In genomic region chr17:51813784-51814120, GRCm38 (mm10) we compare ENCODE assay signal across 8 mouse cellular contexts. TPM values are rescaled to one million over a fixed set of nuclear protein-coding genes. Genes with fewer than 3 reads are reported as not detected.
A peak's percentile ranks its signal among the peaks of the same experiment; 100 is the strongest.
DNase-seq lines count a peak whose midpoint lies in the region; ATAC-seq and TF ChIP-seq lines count a peak whose summit lies in the region.

No protein-coding gene starts in this region.

- intact Hi-C loops in left cerebral cortex, postnatal 4 days (cut with DNase I): no loop called here
- intact Hi-C loops in left cerebral cortex, postnatal 10 days (cut with DNase I): loop anchor here (5.0 kb wide), 1 partner anchor 649 kb away; no protein-coding TSS in a partner anchor

- H3K9me3 ChIP-seq in forebrain, embryonic 10.5 days: no peaks in the 10 kb centered on the region
- H3K9me3 ChIP-seq in limb, embryonic 13.5 days: no peaks in the 10 kb centered on the region

- no peak for TF ChIP-seq POLR2A in lung, adult 2 months (IDR thresholded peaks at IDR 0.05; ENCODE audit: borderline replicate concordance, extremely low read depth, low read depth, low read length)
- no peak for TF ChIP-seq POLR2A in olfactory bulb, adult 2 months (IDR thresholded peaks at IDR 0.05; ENCODE audit: insufficient read depth, low read depth, low read length)

- TF ChIP-seq CTCF in lung, adult 2 months (IDR thresholded peaks at IDR 0.05; ENCODE audit: insufficient read depth, low read length): no peak
- no peak for TF ChIP-seq CTCF in olfactory bulb, adult 2 months (IDR thresholded peaks at IDR 0.05; ENCODE audit: insufficient read depth, low read depth, low read length)

- no peak for DNase-seq in lung, adult 2 months
- DNase-seq in lung, postnatal 25 days (ENCODE audit: low spot score): no peak
- no peak for DNase-seq in forebrain, embryonic 10.5 days (ENCODE audit: extremely low spot score, low spot score)
- DNase-seq in left cerebral cortex, postnatal 4 days: no peak
- DNase-seq in cerebellum, postnatal 10 days: no peak
- no peak for DNase-seq in left cerebral cortex, postnatal 10 days (ENCODE audit: extremely low spot score in 1 of 2, low spot score in 2 of 2)

- H3K27ac ChIP-seq in forebrain, embryonic 10.5 days: peak overlapping the region; percentile 98
- H3K27ac ChIP-seq in limb, embryonic 13.5 days: no peak overlapping the region
- H3K27ac ChIP-seq in olfactory bulb, adult 2 months (ENCODE audit: insufficient read depth, low read depth, low read length): no peak overlapping the region

- peaks cover 4% of the 10 kb centered on the region; the same call in 1 of the 2 replicates for H3K27me3 ChIP-seq in forebrain, embryonic 10.5 days (ENCODE audit: poor library complexity, severe bottlenecking)
- H3K27me3 ChIP-seq in limb, embryonic 13.5 days: peaks cover 15% of the 10 kb centered on the region

- peak overlapping the region; percentile 89 for H3K4me2 ChIP-seq in limb, embryonic 13.5 days (replicated peaks)

- H3K4me1 ChIP-seq in lung, adult 2 months (ENCODE audit: control insufficient read depth, insufficient read depth, low read length): no peaks in the 10 kb centered on the region; the same call in 1 of the 2 replicates
- H3K4me1 ChIP-seq in forebrain, embryonic 10.5 days: peaks cover 22% of the 10 kb centered on the region
- H3K4me1 ChIP-seq in limb, embryonic 13.5 days: no peaks in the 10 kb centered on the region
- no peaks in the 10 kb centered on the region for H3K4me1 ChIP-seq in olfactory bulb, adult 2 months (ENCODE audit: control insufficient read depth, insufficient read depth, low read length)

- ATAC-seq in limb, embryonic 13.5 days (ENCODE audit: low FRiP score, low read depth): no peak

- peaks cover 4% of the 10 kb centered on the region for H3K36me3 ChIP-seq in forebrain, embryonic 10.5 days (replicated peaks)
- no peaks in the 10 kb centered on the region for H3K36me3 ChIP-seq in limb, embryonic 13.5 days

- H3K9ac ChIP-seq in limb, embryonic 13.5 days: peak overlapping the region; percentile 85

- peak overlapping the region; percentile 60 for H3K4me3 ChIP-seq in lung, adult 2 months (replicated peaks; ENCODE audit: extremely low read depth, low read depth, low read length)
- peak overlapping the region; percentile 90 for H3K4me3 ChIP-seq in forebrain, embryonic 10.5 days
- peak overlapping the region; percentile 82 for H3K4me3 ChIP-seq in limb, embryonic 13.5 days
- H3K4me3 ChIP-seq in olfactory bulb, adult 2 months (ENCODE audit: insufficient read depth, low read depth, low read length): peak overlapping the region; percentile 97

- WGBS in lung, adult 2 months: under 1% methylated on average over 6 of the region's 6 CpGs
- 3% methylated on average over 6 of the region's 6 CpGs for WGBS in forebrain, embryonic 10.5 days
- WGBS in limb, embryonic 13.5 days: 2% methylated on average over 6 of the region's 6 CpGs
- 4% methylated on average over 6 of the region's 6 CpGs for WGBS in olfactory bulb, adult 2 months

RNA-seq across cellular contexts. Expression of gene Satb1, which starts 19.3 kb away (rescaled TPM):
- 7.2 and 8.4 TPM in 2 replicates for polyA plus RNA-seq in lung, adult 2 months (2012; rRNA removed)
- polyA plus RNA-seq in forebrain, embryonic 10.5 days (2016; fragmentation: Nextera tagmentation; extraction: Ambion mirVana): 17.9 and 19.7 TPM in 2 replicates
- 15.0 and 16.1 TPM in 2 replicates for polyA plus RNA-seq in limb, embryonic 13.5 days (2015; fragmentation: Nextera tagmentation; extraction: Ambion mirVana)
- polyA plus RNA-seq in olfactory bulb, adult 2 months (2012; ENCODE audit: insufficient read depth, insufficient read length, low replicate concordance, missing spikeins): 495 and 851 TPM in 2 replicates
- total RNA-seq in left cerebral cortex, postnatal 4 days (2021): 100 to 1,000 TPM; 168 to 200 TPM
- total RNA-seq in left cerebral cortex, postnatal 10 days (2021): 100 to 1,000 TPM; 144 to 153 TPM

Comparison
In these comparisons a context has a peak if more than half of its experiments do, and no peak if none do; other contexts are left out.
1. RNA of gene Satb1, which starts 19.3 kb away (polyA plus RNA-seq): 495 to 851 TPM in olfactory bulb, adult 2 months; 17.9 to 19.7 TPM in forebrain, embryonic 10.5 days, 15.0 to 16.1 TPM in limb, embryonic 13.5 days and 7.2 to 8.4 TPM in lung, adult 2 months; every median in the first group is over 10 times any median in the second.
2. Peak in every context shown above with its lines, with median percentiles within 50 percentile points of each other: H3K4me3 ChIP-seq.